Mouse (Mus musculus) limb, embryonic 12.5 days (tissue): ENCODE data around the gene Cd207. TPM values are rescaled to one million over a fixed set of nuclear protein-coding genes. Genes with fewer than 3 reads are reported as not detected.

ENCODE experiments used
- ATAC-seq: fragments of 200-750 bp; cut with Nextera tagmentation; 2 replicates; pipeline ENCODE4 v1.8.0; 2017; ENCODE audit warnings: low read depth, moderate TSS enrichment; ENCODE audit not compliant: insufficient number of reproducible peaks, insufficient read depth, low FRiP score, low TSS enrichment
- H3K27ac ChIP-seq: fragments of 300-500 bp; sonication (generic); 2 replicates; pipeline ENCODE4 v1.5.1; 2016; ENCODE audit warnings: mild to moderate bottlenecking, moderate library complexity
- H3K27me3 ChIP-seq: fragments of 300-500 bp; sonication (generic); 2 replicates; pipeline ENCODE4 v1.6.1; 2016; ENCODE audit warnings: mild to moderate bottlenecking, moderate library complexity
- H3K36me3 ChIP-seq: fragments of 300-500 bp; sonication (generic); 2 replicates; pipeline ENCODE4 v1.6.1; 2016; ENCODE audit warnings: mild to moderate bottlenecking, moderate library complexity
- H3K4me1 ChIP-seq: fragments of 300-500 bp; sonication (generic); replicated peaks from 2 replicates; pipeline ENCODE4 v1.6.1; 2016
- H3K4me2 ChIP-seq: fragments of 300-500 bp; sonication (generic); 2 replicates; pipeline ENCODE4 v1.6.1; 2016; ENCODE audit warnings: mild to moderate bottlenecking, moderate library complexity
- H3K4me3 ChIP-seq: fragments of 300-500 bp; sonication (generic); replicated peaks from 2 replicates; pipeline ENCODE4 v1.5.1; 2016; ENCODE audit warnings: mild to moderate bottlenecking
- H3K9ac ChIP-seq: fragments of 300-500 bp; sonication (generic); replicated peaks from 2 replicates; pipeline ENCODE4 v1.6.1; 2016; ENCODE audit warnings: mild to moderate bottlenecking, moderate library complexity
- H3K9me3 ChIP-seq: fragments of 300-500 bp; sonication (generic); 2 replicates; pipeline ENCODE4 v1.6.1; 2016; ENCODE audit warnings: mild to moderate bottlenecking, moderate library complexity
- WGBS: fragments of 180-500 bp; shearing (Covaris S2); methylation state at CpG from one replicate; pipeline ENCODE4 v1.1.7; 2016; 5-methylcytosine and 5-hydroxymethylcytosine counted together
- polyA plus RNA-seq: library from polyadenylated mRNA; unstranded; fragments of >200 nt; fragmentation: Nextera tagmentation; extraction: Ambion mirVana; gene quantifications from 2 replicates; pipeline ENCODE4 v1.2.1, GENCODE M21; 2016

The Cd207 gene
- polyA plus RNA-seq, 1 experiment from 2014 or later = not detected

GRCm38 (mm10) chr6:83710361-83711066 lies 32.9 kb upstream of the Cd207 start:
- under 1% methylated on average over 32 of the region's 32 CpGs for WGBS
- Histone ChIP-seq H3K9me3 (no peaks in the 10 kb centered on the region), H3K4me1 (peaks cover 40% of the 10 kb centered on the region), H3K27me3 (peaks cover 100% of the 10 kb centered on the region), H3K36me3 (no peaks in the 10 kb centered on the region), H3K4me3 (peak overlapping the region; percentile 47), H3K9ac (no peak overlapping the region), H3K4me2 (peak overlapping the region; percentile 79), H3K27ac (no peak overlapping the region)
- peak; percentile 1; the same call in 1 of the 2 replicates for ATAC-seq

DNA sequence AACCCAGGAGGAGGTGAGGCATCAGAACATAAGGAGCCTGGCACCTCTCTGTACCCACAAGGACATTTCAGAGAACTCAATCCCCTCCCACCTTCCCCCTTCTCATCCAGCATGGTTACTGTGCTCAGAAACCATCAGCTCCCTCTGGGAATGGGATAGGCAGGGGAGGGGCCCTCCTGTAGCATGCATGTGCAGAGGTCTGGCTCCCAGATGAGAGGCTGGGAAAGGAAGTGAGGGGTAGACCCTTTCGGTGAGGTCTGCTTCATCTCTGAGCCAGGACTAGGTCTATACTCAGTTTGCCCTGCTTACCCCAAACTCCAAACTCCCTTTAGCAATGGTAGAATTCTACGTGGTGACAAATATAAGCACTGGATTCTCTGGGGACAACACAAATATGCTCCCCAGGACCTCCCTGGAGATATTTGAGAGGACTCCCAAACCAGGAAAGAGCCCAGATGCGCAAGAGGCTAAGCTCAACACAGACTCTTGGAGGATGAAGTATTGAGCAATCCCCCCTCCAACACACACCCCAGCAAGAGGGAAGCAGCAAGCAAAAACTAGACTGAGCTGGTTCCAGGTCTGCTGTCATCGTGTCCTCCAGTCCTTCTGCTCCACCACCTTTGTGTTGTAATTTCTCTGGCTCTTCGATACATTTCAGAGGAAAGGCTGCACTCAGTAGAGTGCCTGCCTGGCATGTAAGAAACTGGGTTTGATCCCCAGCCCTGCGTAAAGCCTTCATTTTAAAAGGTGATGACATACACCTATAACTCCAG lies 30.3 kb upstream of the Cd207 start:
- Histone ChIP-seq H3K9me3 (no peaks in the 10 kb centered on the region), H3K4me2 (no peak overlapping the region), H3K9ac (no peak overlapping the region), H3K4me1 (peaks cover 33% of the 10 kb centered on the region), H3K27ac (no peak overlapping the region), H3K36me3 (no peaks in the 10 kb centered on the region), H3K4me3 (no peak overlapping the region), H3K27me3 (peaks cover 99% of the 10 kb centered on the region)
- WGBS = 7% methylated on average over 6 of the region's 6 CpGs
- no peak for ATAC-seq

DNA sequence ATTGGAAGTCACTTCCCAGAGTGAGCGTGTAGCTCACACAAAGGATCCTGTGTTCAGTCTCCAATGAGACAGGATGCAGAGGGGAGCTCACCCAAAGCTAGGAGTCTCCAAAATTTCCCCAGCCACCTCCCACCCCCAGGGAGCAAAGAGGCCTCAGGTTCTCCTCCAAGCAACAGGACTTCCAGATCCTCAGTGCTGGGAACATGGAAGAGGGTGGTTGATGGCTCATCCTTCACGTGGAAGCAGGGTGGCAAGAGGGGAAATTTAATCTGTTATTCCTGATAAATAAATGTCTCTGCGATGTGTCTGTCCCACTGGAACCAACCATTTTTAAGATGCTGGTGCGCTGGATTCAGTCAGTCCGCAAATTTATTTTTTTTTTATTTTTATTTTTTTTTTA lies 27.0 kb upstream of the Cd207 start:
- 15% methylated on average over 5 of the region's 5 CpGs for WGBS
- no peaks in the 10 kb centered on the region for H3K36me3 ChIP-seq
- no peak overlapping the region for H3K9ac ChIP-seq
- H3K27me3 ChIP-seq = peaks cover 94% of the 10 kb centered on the region
- no peak overlapping the region for H3K4me2 ChIP-seq
- no peak overlapping the region for H3K4me3 ChIP-seq
- no peak for ATAC-seq
- H3K27ac ChIP-seq = no peak overlapping the region
- H3K4me1 ChIP-seq = peaks cover 20% of the 10 kb centered on the region
- H3K9me3 ChIP-seq = no peaks in the 10 kb centered on the region

DNA sequence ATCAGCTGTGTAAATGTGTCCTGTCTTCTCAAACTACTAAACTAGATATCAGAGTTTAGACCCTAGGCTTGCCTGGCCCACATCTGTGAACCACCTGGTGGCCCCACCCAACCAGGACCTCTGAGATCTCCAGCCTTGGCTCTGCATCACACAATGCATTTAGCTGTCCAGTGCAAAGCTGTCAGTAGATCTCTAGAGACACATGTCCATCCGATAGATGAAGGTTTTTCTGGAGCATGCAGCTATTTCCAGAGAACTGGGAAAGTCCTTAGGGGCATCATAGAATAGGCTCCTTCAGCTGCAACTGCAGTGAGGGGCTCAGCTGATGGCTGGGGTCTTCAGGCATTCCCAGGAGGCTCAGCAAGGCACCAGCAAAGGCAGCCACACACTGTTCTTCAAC lies 26.6 kb upstream of the Cd207 start:
- no peak overlapping the region for H3K9ac ChIP-seq
- no peak overlapping the region for H3K27ac ChIP-seq
- H3K27me3 ChIP-seq = peaks cover 94% of the 10 kb centered on the region
- H3K36me3 ChIP-seq = no peaks in the 10 kb centered on the region
- no peak for ATAC-seq
- H3K4me3 ChIP-seq = no peak overlapping the region
- H3K9me3 ChIP-seq = no peaks in the 10 kb centered on the region
- 0% methylated on average over 1 of the region's 1 CpGs for WGBS
- no peak overlapping the region for H3K4me2 ChIP-seq
- H3K4me1 ChIP-seq = peaks cover 20% of the 10 kb centered on the region

GRCm38 (mm10) chr6:83703722-83704078 lies 26.0 kb upstream of the Cd207 start:
- ATAC-seq = no peak
- Histone ChIP-seq H3K9me3 (no peaks in the 10 kb centered on the region), H3K4me1 (peaks cover 20% of the 10 kb centered on the region), H3K9ac (no peak overlapping the region), H3K36me3 (no peaks in the 10 kb centered on the region), H3K4me3 (no peak overlapping the region), H3K4me2 (no peak overlapping the region), H3K27me3 (peaks cover 94% of the 10 kb centered on the region), H3K27ac (no peak overlapping the region)
- WGBS = 1% methylated on average over 10 of the region's 10 CpGs

GRCm38 (mm10) chr6:83703000-83703721 lies 25.5 kb upstream of the Cd207 start:
- 1% methylated on average over 27 of the region's 27 CpGs for WGBS
- no peak overlapping the region for H3K27ac ChIP-seq
- H3K4me3 ChIP-seq = no peak overlapping the region
- no peaks in the 10 kb centered on the region for H3K36me3 ChIP-seq
- peaks cover 19% of the 10 kb centered on the region for H3K4me1 ChIP-seq
- H3K9me3 ChIP-seq = no peaks in the 10 kb centered on the region
- ATAC-seq = no peak
- peaks cover 94% of the 10 kb centered on the region for H3K27me3 ChIP-seq
- H3K4me2 ChIP-seq = no peak overlapping the region
- H3K9ac ChIP-seq = no peak overlapping the region

- Histone ChIP-seq H3K36me3 (no peaks in the 10 kb centered on the region), H3K27ac (no peak overlapping the region), H3K4me2 (peak overlapping the region; percentile 33), H3K27me3 (peaks cover 94% of the 10 kb centered on the region), H3K4me3 (peak overlapping the region; percentile 27), H3K9ac (0 out of 2 replicates have a peak overlapping the region, but pooled peaks have one; percentile 27), H3K4me1 (peaks cover 18% of the 10 kb centered on the region), H3K9me3 (no peaks in the 10 kb centered on the region)
- ATAC-seq = peak; percentile 79; the same call in 1 of the 2 replicates
- under 1% methylated on average over 53 of the region's 53 CpGs for WGBS
Observed at GRCm38 (mm10) chr6:83702146-83702999, 24.7 kb upstream of the Cd207 start.

GRCm38 (mm10) chr6:83701001-83701400 lies 23.3 kb upstream of the Cd207 start:
- Histone ChIP-seq H3K27ac (no peak overlapping the region), H3K4me3 (no peak overlapping the region), H3K4me2 (no peak overlapping the region), H3K4me1 (peaks cover 19% of the 10 kb centered on the region), H3K9me3 (no peaks in the 10 kb centered on the region), H3K9ac (no peak overlapping the region), H3K27me3 (peaks cover 94% of the 10 kb centered on the region), H3K36me3 (no peaks in the 10 kb centered on the region)
- ATAC-seq = no peak
- WGBS = 2% methylated on average over 11 of the region's 11 CpGs

DNA sequence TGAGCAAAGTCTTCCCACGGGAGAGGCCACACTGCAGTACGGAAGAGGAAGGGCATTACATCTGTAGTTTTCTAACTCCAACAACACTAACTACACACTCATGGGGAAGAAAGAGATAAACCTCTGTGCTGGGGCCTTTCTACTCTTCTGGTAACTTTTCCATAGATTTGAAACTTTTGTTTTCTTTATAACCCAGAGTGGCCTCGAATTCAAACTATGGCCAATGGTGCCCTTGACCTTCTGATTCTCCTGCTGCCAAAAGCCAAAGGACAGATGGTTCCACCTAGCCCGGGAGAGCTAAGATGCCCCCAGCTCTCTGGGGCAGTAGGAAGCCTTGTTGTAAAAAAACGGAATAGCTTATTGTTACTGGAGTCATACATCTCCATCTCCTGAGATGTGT lies 22.3 kb upstream of the Cd207 start:
- Histone ChIP-seq H3K4me2 (no peak overlapping the region), H3K9ac (no peak overlapping the region), H3K9me3 (no peaks in the 10 kb centered on the region), H3K36me3 (no peaks in the 10 kb centered on the region), H3K4me1 (peaks cover 19% of the 10 kb centered on the region), H3K4me3 (no peak overlapping the region), H3K27ac (no peak overlapping the region), H3K27me3 (peaks cover 94% of the 10 kb centered on the region)
- 3% methylated on average over 5 of the region's 5 CpGs for WGBS
- ATAC-seq = no peak

GRCm38 (mm10) chr6:83697932-83698331 lies 20.3 kb upstream of the Cd207 start:
- peaks cover 95% of the 10 kb centered on the region for H3K27me3 ChIP-seq
- no peaks in the 10 kb centered on the region for H3K9me3 ChIP-seq
- no peak overlapping the region for H3K9ac ChIP-seq
- H3K4me2 ChIP-seq = no peak overlapping the region
- H3K27ac ChIP-seq = no peak overlapping the region
- no peak for ATAC-seq
- H3K4me1 ChIP-seq = peaks cover 19% of the 10 kb centered on the region
- H3K4me3 ChIP-seq = no peak overlapping the region
- no peaks in the 10 kb centered on the region for H3K36me3 ChIP-seq
- WGBS = 6% methylated on average over 8 of the region's 8 CpGs
